In genomic region chr5:115204562-115205311, GRCm38 (mm10) we compare ENCODE assay signal across 8 mouse cellular contexts. TPM values are rescaled to one million over a fixed set of nuclear protein-coding genes. Genes with fewer than 3 reads are reported as not detected.
A peak's percentile ranks its signal among the peaks of the same experiment; 100 is the strongest.
DNase-seq lines count a peak whose midpoint lies in the region; ATAC-seq and TF ChIP-seq lines count a peak whose summit lies in the region.

No protein-coding gene starts in this region.

- H3K27me3 ChIP-seq in C2C12 (ENCODE audit: control insufficient read depth, insufficient read depth, insufficient read length), result peaks cover 6% of the 10 kb centered on the region
- H3K27me3 ChIP-seq in forebrain, embryonic 10.5 days (ENCODE audit: poor library complexity, severe bottlenecking), result peaks cover 53% of the 10 kb centered on the region
- peaks cover 25% of the 10 kb centered on the region for H3K27me3 ChIP-seq in midbrain, embryonic 13.5 days

- 4% methylated on average over 31 of the region's 31 CpGs for WGBS in forebrain, embryonic 10.5 days
- 3% methylated on average over 31 of the region's 31 CpGs for WGBS in midbrain, embryonic 13.5 days

- H3K4me3 ChIP-seq in C2C12 (ENCODE audit: insufficient read depth, poor library complexity, severe bottlenecking), result no peak overlapping the region
- H3K4me3 ChIP-seq in bone marrow macrophage, adult 2 months (ENCODE audit: insufficient read depth, low read length), result peak overlapping the region; percentile 18; the same call in 1 of the 2 replicates
- H3K4me3 ChIP-seq in forebrain, embryonic 10.5 days, result peak overlapping the region; percentile 43
- peak overlapping the region; percentile 27 for H3K4me3 ChIP-seq in midbrain, embryonic 13.5 days (replicated peaks)

- 0 out of 2 replicates have a peak, but pooled peaks cover 4% of the 10 kb centered on the region for H3K4me1 ChIP-seq in bone marrow macrophage, adult 2 months (ENCODE audit: control insufficient read depth, insufficient read depth, low read length)
- peaks cover 29% of the 10 kb centered on the region for H3K4me1 ChIP-seq in forebrain, embryonic 10.5 days
- H3K4me1 ChIP-seq in midbrain, embryonic 13.5 days (replicated peaks), result peaks cover 18% of the 10 kb centered on the region

- H3ac ChIP-seq in C2C12 (ENCODE audit: control insufficient read depth, insufficient read length, low read depth), result peak overlapping the region; percentile 24

- TF ChIP-seq CTCF in C2C12 (IDR thresholded peaks at IDR 0.05; ENCODE audit: control insufficient read depth, insufficient read depth, insufficient read length), result no peak
- no peak for TF ChIP-seq CTCF in bone marrow macrophage, adult 2 months (IDR thresholded peaks at IDR 0.05; ENCODE audit: low read depth, low read length)

- peak overlapping the region; percentile 53 for H3K9ac ChIP-seq in midbrain, embryonic 13.5 days (replicated peaks)

- intact Hi-C loops in heart, postnatal 36 days (cut with DNase I), result no loop called here

- H3K36me3 ChIP-seq in C2C12 (ENCODE audit: control insufficient read depth, insufficient read depth), result no peaks in the 10 kb centered on the region
- no peaks in the 10 kb centered on the region for H3K36me3 ChIP-seq in forebrain, embryonic 10.5 days (replicated peaks)
- H3K36me3 ChIP-seq in midbrain, embryonic 13.5 days, result no peaks in the 10 kb centered on the region

- no peaks in the 10 kb centered on the region for H3K9me3 ChIP-seq in forebrain, embryonic 10.5 days
- H3K9me3 ChIP-seq in midbrain, embryonic 13.5 days, result no peaks in the 10 kb centered on the region

- H3K27ac ChIP-seq in bone marrow macrophage, adult 2 months (ENCODE audit: insufficient read depth, low read depth, low read length), result no peak overlapping the region
- peak overlapping the region; percentile 81 for H3K27ac ChIP-seq in forebrain, embryonic 10.5 days
- peak overlapping the region; percentile 66 for H3K27ac ChIP-seq in midbrain, embryonic 13.5 days

- no peaks in the 10 kb centered on the region for H3K79me2 ChIP-seq in C2C12 (ENCODE audit: control insufficient read depth, insufficient read depth)

- no peaks in the 10 kb centered on the region for H3K79me3 ChIP-seq in C2C12 (ENCODE audit: low read depth)

- TF ChIP-seq POLR2A in bone marrow macrophage, adult 2 months (IDR thresholded peaks at IDR 0.05; ENCODE audit: borderline replicate concordance, low read depth, low read length), result no peak

- H3K4me2 ChIP-seq in midbrain, embryonic 13.5 days (replicated peaks), result peak overlapping the region; percentile 51

- ATAC-seq in midbrain, embryonic 13.5 days, result peak; percentile 94

- peak; percentile 64 for DNase-seq in forebrain, embryonic 10.5 days (ENCODE audit: extremely low spot score, low spot score)
- DNase-seq in heart, postnatal 36 days, result peak; percentile 61 to 66
- DNase-seq in layer of hippocampus, postnatal 36 days, result peak; percentile 51 to 54
- peak; percentile 55 for DNase-seq in testis, postnatal 10 days (ENCODE audit: low spot score)
- DNase-seq in ovary, adult 18-20 months (ENCODE audit: low spot score), result no peak

TF ChIP-seq in C2C12, 6 proteins besides CTCF, POLR2A, EP300 and RAD21:
- TF ChIP-seq MYOG (IDR thresholded peaks at IDR 0.05; ENCODE audit: control insufficient read depth, extremely low read depth, insufficient read length) (no peak), MYOD1 (IDR thresholded peaks at IDR 0.05; ENCODE audit: control insufficient read depth, insufficient read length, low read depth) (no peak), FOSL1 (IDR thresholded peaks at IDR 0.05; ENCODE audit: insufficient read depth, low read length, poor library complexity, severe bottlenecking) (no peak), CEBPB (IDR thresholded peaks at IDR 0.05; ENCODE audit: low read depth) (no peak), MAX (IDR thresholded peaks at IDR 0.05) (no peak), USF1 (IDR thresholded peaks at IDR 0.05; ENCODE audit: low read depth) (no peak)

RNA-seq across cellular contexts. Expression of gene Cabp1, which starts 10.6 kb away (rescaled TPM):
- 0.12 TPM for polyA plus RNA-seq in C2C12 (2012; fragmentation: generic; extraction: Trizol)
- not detected in 2 replicates for polyA plus RNA-seq in bone marrow macrophage, adult 2 months (2012; ENCODE audit: insufficient read depth, insufficient read length, missing spikeins)
- polyA plus RNA-seq in forebrain, embryonic 10.5 days (2016; fragmentation: Nextera tagmentation; extraction: Ambion mirVana), result 0.31 and 0.43 TPM in 2 replicates
- total RNA-seq in heart, postnatal 36 days (2021), result 1 to 10 TPM; 1.8 to 3.2 TPM
- total RNA-seq in layer of hippocampus, postnatal 36 days (2021), result 100 to 1,000 TPM; 122 to 139 TPM
- 2.0 and 2.7 TPM in 2 replicates for polyA plus RNA-seq in midbrain, embryonic 13.5 days (2015; fragmentation: Nextera tagmentation; extraction: Ambion mirVana)

RNA-seq across cellular contexts. Expression of gene Pop5, which starts 30.9 kb away (rescaled TPM):
- polyA plus RNA-seq in C2C12 (2012; fragmentation: generic; extraction: Trizol), result 141 TPM
- polyA plus RNA-seq in bone marrow macrophage, adult 2 months (2012; ENCODE audit: insufficient read depth, insufficient read length, missing spikeins), result 38.3 and 54.2 TPM in 2 replicates
- polyA plus RNA-seq in forebrain, embryonic 10.5 days (2016; fragmentation: Nextera tagmentation; extraction: Ambion mirVana), result 116 and 119 TPM in 2 replicates
- 10 to 100 TPM; 31.5 to 35.5 TPM for total RNA-seq in heart, postnatal 36 days (2021)
- total RNA-seq in layer of hippocampus, postnatal 36 days (2021), result 100 to 1,000 TPM; 117 to 122 TPM
- 87.7 and 110 TPM in 2 replicates for polyA plus RNA-seq in midbrain, embryonic 13.5 days (2015; fragmentation: Nextera tagmentation; extraction: Ambion mirVana)

RNA-seq across cellular contexts. Expression of gene Mlec, which starts 46.8 kb away (rescaled TPM):
- polyA plus RNA-seq in C2C12 (2012; fragmentation: generic; extraction: Trizol), result 120 TPM
- polyA plus RNA-seq in bone marrow macrophage, adult 2 months (2012; ENCODE audit: insufficient read depth, insufficient read length, missing spikeins), result 54.3 and 60.3 TPM in 2 replicates
- polyA plus RNA-seq in forebrain, embryonic 10.5 days (2016; fragmentation: Nextera tagmentation; extraction: Ambion mirVana), result 64.2 and 67.3 TPM in 2 replicates
- total RNA-seq in heart, postnatal 36 days (2021), result 10 to 100 TPM; 73.4 to 93.0 TPM
- 10 to 100 TPM; 92.7 to 96.4 TPM for total RNA-seq in layer of hippocampus, postnatal 36 days (2021)
- polyA plus RNA-seq in midbrain, embryonic 13.5 days (2015; fragmentation: Nextera tagmentation; extraction: Ambion mirVana), result 21.1 and 25.3 TPM in 2 replicates
